Mouse (Mus musculus) heart, postnatal 25 days (tissue): Measurements from ENCODE around the gene Sox6. TPM values are rescaled to one million over a fixed set of nuclear protein-coding genes. Genes with fewer than 3 reads are reported as not detected.

Experiments used
- DNase-seq: peaks from one replicate; pipeline ENCODE4 v3.0.0; 2022; ENCODE audit warnings: low spot score
- intact Hi-C: fragments of 180-260 bp; cut with DNase I; formaldehyde crosslinking; loops from one replicate; pipeline ENCODE4 v1.15.1; 2025
- total RNA-seq, 2 experiments: library from RNA; stranded (reverse); gene quantifications; 2 replicates each; pipeline ENCODE4 v1.2.3; 2021

Gene Sox6
- total RNA-seq, 2 experiments from 2014 or later: 27.4 to 36.9 TPM

DNA sequence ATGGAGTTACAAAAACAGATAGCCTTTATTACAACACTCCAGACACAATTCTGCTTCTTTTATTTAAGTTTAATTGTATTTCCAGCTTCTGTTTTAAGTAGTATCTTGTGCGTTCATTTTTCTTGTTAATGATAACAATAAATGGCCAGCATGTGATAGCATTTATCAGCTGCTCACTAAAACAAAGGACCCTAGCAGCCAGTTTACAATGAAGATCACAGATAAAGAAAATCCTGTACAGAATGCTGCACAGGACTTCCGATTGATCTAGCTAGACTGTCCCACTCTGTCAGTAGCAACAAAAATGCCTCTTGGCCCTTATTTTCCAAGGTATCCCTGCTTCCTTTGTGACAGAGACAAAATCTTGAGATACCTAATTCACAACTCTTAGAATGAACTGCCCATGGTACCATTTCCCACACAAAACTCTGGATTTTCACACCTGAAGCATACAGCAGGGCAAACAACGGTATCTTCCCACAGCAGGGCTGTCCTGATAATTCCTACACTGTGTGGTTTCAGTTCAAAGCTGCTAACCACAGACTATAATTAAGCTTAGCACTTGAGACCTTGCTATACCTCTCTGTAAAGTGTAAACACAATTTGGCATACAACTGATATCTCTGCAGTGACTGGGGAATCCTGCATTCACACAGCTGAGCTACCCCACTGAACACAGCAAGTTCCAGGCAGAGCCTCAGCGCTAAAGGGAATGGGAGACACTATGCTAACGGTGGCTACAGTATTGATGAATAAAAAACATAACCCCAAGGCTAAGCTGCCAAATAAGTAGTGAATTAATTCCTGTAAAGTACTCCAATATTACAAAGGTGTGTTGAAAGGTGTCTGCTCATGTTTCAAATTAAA is 134.4 kb downstream of the Sox6 start:
- DNase-seq: no peak
- intact Hi-C loops: no loop called here

DNA sequence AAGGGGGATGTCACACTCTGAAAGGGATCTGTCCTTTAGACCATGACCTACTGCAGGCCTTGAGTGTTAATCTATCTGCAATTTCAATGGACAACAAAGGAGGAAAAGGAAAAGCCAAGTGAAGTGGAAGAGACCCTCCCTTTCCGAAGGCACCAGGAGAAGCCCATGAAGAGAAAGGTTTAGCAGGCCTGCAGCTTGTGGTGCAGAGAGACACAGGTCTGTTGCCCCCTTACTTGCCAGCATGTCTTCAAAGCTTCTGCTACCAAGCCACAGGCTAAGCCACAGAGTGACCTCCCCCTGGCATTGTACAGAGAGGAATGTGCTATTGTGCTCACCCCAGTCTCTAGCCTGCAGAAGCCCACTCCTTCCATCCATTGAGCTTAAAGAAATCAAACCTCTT is 135.2 kb downstream of the Sox6 start:
- DNase-seq: no peak
- intact Hi-C loops: no loop called here

DNA sequence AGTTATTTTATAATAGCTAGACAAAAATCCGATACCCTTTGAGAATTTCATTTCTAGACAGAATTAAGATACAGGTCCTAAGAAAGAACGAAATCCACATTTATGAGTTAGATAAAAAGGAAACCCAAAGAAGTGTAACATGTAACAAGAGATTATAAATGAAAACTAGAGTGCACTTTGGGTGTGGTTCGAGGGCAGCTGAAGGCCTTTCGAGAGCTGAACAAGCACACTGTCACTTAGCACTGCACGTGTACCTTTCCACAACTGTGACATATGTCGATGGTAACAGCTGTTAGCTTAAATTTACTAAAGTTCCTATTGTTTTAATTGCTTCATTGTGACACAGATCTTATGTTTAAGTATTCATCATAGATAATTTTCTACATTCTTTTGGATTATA is 142.8 kb downstream of the Sox6 start:
- no peak for DNase-seq
- intact Hi-C loops: no loop called here

DNA sequence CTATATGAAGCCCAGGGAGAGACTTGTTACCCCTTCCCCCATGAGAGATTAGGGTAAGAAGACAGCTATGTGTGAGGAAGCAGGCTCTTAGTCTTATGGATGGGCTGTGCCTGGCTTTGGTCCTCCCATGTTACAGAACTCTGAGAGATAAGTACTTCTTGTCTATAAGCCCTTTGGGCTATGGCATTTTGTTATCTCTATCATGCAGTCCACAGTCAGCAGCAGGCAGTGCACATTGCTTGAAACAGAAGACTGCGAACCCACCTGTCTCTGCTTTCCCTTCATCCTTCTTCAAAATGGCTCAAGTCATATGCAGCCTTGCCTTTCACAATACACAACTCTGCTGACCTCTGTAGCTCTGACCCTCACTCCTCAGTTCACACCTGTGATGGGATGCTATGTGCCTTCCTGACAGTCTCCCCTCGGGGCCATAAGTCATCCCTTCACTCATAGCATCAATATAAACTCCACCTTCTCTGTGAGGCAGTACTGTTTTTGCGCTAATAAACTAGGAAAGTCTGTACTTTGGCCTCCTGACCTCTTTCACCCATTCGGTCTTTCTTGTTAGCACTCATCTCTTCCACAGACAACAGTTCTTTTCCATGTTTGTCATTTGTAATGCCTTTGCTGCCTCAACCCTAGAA is 143.4 kb downstream of the Sox6 start:
- intact Hi-C loops: no loop called here
- no peak for DNase-seq

DNA sequence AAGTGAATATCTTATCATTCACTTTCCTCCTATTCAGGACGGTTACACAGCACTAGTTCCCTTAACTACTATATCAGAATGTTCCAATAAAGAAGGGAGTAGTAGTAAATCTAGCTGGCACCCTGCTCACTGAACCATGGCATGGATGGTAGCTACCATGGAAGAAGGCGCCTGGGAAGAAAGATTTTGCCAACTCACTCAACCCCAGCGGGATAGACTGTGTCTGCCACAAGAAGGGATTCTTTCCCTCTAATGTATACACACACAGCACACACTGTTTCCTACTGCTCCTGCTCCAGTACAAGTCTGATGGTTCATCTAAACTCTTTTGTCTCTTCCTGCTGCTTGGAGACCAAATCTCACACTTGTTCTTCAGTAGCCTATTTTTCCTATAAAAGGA is 147.1 kb downstream of the Sox6 start:
- no peak for DNase-seq

DNA sequence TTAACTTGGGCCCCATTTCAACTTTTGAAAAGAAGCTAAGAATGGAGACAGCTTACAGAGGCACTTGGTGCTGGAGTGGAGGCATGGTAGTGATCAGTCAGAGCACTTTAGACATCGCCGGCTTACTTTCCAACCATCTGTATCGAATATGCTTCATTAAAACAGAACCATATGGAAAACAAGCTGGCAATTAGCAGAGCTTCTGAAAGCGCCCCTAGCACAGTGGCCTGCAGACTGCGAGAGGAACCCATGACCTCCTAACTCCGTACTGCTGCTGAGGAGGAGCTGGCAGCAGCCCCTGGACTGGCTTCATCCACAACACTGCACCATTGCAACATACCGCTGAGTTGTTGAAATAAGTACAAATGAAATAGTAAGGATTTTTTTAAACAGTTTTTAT is 148.7 kb downstream of the Sox6 start:
- DNase-seq: no peak
- intact Hi-C loops: no loop called here

More for the DNA sequence above, 147.1 kb downstream of the Sox6 start:
- intact Hi-C loops: no loop called here

DNA sequence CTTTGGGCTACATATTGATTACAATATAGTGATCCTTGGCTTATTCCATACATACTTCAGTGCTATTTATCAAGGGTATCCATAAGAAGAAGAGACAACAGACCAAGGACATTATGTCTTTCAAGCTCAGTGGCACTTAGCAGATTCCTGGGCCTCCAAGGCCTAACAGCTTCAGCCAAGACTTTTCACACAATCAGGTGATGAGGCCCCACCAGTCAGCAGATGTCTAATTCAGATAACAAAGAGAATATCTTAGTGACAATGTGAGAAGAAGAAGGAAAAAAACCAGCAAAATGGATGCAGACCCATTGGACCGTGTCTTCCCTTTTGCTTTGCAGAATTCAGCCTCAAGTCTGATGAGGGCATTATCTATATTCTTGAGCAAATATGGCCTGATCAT is 150.0 kb downstream of the Sox6 start:
- no peak for DNase-seq
- intact Hi-C loops: no loop called here

DNA sequence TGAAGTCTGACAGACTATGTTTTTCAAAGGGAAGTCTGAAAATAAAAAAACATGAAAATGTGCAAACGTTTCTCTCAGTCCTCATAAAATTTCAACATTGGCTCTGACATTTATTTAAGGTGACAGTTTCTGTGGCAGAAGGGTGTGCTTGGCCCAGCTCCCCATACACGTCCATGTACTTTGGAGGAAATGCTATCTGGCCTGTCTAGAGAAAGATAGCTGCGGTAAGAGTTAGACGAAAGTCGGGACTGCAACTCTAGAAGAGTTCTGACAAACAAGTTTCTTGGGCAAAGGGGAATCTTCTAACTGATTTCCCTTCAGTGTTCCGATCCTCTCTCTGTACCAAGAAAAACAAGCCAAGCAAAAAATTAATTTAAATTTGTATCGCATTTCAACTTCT is 150.5 kb downstream of the Sox6 start:
- intact Hi-C loops: no loop called here
- DNase-seq: no peak

DNA sequence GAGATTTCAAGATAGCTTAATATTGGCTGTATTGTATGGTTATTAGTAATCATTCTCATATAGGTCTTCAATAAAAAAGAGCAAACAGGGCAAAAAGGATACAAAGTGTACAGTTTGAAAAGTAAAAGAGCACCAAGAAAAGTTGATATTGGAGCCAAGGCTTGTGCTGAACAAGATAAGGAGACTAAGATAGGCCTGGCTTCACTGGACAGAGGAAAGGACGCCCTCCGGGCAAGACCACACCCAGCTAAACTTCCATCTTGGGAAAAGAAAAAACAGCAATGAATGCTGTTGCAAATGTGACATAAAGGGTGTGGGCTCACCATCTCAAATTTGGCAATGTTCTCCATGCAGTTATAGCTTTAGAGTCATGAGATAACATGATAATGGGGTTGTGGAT is 165.7 kb downstream of the Sox6 start:
- no peak for DNase-seq
- intact Hi-C loops: no loop called here

DNA sequence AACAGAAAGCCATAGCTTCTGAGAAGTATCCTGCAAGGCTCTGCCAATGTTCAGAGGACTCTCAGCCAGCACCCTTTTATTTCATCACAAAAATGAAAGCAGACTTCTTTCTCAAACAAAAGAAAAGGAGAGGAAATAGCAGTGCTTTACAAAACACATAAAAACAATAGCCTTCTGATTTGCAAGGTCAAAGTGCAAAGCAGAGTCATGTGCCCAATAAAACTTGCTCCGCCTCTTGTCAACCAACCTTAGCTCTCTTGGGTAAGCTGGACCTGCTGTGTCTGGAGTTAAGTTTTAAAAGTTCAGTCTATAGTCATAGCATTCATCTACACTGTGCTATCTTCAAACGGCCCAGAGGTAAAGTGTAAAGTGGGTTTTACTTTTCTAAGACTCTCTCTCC is 170.1 kb downstream of the Sox6 start:
- intact Hi-C loops: no loop called here
- no peak for DNase-seq

DNA sequence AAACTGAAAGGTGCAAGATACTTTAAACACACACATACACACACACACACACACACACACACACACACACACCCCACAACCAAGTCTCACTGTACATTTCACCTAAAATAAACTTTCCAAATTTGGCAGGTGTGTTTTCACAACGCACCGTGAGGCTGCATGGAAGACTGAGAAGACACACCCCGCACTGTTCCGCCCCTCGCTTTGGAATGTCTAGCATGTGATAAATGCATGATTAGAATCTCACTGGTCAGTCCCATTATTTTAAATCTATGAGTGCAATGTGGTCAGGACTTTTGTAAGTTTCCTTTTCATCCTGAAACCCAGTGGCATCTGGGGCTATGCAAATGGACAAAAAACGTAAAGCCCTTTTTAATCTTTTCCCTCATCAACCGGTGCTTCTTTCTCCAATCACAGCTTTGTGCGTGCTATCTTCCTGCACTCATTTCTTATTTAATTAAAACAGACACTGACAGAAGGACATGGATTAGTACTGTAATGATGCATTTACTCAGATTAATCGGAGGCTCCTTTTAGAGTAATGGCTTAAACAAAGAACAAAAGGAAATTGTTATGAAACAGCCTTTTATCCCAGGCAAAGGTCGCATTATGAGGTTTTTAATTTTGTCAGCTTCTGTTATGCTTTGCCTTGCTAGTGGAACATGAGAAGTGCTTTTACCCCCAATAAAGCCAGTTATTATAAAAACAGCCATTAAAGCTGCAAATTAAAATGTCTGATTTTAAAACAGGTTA is 170.9 kb downstream of the Sox6 start:
- DNase-seq: no peak
- intact Hi-C loops: no loop called here

DNA sequence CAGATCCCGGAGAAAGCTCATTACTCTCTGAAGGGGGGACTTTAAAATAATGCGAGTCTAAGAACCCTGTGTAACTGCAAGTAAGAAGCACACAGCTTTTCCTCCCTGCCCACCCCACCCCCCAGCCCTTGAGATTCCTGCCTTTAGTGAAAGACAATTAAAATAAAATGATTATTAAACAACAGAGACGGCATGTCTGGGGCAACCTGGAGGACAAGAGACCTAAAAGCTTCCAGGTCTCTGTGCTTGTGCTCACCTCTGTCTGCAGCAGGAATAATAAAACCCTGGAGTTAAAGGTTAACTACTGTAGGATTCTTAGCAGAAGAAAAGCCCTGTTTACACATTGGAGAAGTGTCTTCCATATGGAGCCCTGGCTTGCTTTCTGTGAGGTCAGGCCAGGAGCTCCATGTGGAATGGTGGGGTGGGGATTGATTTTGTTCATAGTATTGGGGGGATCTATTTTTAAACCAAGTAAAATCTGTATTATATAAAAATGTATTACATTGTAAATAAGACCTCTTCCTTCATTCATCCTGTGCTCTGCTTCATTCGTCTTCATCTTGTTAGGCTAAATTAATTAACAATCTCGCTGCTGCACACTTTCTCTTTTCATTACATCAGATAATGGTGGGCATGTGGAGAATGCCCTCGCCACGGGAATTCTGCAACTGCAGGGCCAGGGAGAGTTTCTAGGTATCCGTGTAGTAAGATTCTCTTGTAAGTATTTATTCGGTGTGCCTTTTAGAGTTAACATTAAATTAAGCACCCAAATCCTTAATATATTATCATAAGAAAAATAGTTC is 171.7 kb downstream of the Sox6 start:
- DNase-seq: no peak
- intact Hi-C loops: no loop called here

DNA sequence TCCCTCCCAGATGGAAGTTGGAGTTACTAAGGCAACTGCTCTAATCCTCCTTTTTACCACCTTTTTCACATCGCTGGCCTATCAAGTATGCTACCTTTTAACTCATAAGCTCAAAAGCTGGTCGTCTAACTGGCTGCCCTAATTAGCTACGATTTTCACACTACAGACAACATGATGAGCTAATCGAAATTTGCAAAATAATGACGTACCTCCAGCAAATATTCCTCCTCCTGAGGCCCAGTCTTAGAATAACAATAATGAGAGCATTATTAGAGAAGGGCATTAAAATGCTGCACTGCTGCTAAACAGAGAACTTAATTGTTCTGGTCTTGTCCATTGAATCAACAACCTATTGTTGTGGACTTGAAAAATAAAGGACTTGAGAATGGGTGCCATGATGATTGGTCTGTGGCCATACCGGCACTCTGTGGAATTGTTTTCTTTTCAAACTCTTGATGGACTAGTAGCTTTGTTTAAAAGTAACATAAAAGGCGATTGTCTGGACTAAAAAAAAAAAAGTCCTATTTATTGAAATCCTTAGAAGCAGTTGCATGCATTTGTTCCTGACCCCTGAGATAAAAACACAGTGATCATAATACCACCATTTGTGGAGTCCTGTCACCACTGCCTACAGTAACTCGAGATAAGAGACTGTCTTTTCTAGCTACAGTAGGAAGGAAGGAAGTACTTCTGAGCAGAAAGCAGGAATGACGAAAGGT is 172.5 kb downstream of the Sox6 start:
- intact Hi-C loops: no loop called here

DNA sequence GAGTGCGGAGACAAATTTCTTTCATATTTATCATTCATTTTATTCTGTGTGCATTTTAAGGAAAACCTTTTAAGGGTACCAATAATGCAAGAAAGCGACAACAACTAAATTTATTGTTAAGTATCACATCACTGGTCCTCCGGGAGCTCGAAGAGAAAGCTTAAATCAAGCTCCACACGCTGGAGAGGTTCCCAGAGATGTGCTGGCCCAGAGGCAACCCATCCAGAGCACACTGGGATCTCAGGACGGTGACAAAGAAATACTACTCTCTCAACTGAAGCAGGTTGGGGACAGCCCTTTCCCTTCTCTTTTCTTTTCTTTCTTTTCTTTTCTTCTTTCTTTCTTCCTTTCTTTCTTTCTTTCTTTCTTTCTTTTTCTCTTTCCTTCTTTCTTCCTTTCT is 173.4 kb downstream of the Sox6 start:
- intact Hi-C loops: no loop called here
- DNase-seq: no peak

More for the DNA sequence above, 172.5 kb downstream of the Sox6 start:
- no peak for DNase-seq

DNA sequence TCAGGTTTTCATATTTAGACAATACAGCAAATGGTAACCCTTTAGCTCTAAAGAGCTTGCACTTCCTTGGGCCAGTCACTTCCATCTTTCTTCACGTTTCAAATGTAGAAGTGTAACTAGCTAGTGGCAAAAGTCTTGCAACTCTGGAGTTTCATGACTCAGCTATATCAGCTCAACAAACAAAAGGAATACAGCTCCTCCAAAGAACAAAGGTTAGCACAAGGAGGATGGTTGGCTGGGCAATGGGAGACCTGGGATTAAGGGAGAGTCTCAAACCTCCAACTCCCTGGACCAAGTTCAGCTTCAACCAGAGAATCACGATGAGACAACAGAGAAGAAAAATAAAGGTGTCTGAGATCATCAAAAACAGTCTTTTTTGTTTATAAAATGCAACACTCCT is 174.2 kb downstream of the Sox6 start:
- DNase-seq: no peak
- intact Hi-C loops: no loop called here

DNA sequence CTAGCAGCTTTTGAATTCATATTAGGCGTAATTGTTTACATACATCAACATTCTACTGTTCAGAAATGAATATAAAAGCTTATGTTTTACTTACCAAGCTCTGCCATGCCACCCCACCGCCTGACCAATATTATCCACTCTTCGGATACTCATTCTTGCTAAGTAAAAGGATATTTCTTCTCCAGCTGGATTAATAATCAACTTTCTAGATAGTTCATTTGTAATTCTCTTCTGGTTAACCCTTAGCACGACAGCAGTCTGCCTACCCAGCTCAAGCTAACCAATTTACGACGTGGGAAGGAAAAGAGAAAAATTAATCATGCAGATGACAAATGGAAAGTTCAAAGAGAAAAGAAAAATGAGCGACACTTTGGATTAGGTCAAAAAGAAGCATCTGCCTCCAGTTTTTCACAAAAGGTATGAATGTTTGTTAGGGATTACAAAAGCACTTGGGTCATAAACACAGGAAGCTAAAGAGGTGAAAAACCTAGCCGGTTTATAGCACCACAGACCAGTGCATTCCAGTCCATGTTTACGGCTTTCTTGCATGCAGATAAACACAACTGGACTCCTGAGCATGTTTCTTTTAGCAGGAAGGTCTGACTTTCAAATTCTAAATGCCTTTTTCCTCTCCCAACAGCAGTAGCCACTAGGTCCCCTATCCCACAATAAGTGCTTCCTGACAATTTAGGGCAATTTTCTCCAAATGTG is 178.8 kb downstream of the Sox6 start:
- intact Hi-C loops: no loop called here
- no peak for DNase-seq

DNA sequence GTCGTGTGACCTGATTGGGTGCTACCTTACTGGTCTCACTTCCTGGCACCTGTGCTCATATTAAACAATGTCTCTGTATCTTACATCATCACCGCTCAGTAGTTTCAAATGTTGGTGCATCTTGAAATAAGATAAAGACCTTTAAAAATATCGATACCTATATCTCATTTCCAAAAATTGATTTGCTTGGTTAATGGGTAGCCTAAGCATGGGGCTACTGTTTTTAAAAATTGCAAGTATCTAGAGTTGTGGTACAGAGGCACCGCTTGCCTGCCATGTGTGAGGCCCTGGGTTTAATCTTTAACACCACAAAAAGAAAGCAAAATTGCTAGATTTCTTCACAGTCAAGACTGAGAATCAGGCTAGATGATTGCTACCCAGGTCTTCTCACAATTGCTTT is 187.5 kb downstream of the Sox6 start:
- intact Hi-C loops: no loop called here
- DNase-seq: no peak

DNA sequence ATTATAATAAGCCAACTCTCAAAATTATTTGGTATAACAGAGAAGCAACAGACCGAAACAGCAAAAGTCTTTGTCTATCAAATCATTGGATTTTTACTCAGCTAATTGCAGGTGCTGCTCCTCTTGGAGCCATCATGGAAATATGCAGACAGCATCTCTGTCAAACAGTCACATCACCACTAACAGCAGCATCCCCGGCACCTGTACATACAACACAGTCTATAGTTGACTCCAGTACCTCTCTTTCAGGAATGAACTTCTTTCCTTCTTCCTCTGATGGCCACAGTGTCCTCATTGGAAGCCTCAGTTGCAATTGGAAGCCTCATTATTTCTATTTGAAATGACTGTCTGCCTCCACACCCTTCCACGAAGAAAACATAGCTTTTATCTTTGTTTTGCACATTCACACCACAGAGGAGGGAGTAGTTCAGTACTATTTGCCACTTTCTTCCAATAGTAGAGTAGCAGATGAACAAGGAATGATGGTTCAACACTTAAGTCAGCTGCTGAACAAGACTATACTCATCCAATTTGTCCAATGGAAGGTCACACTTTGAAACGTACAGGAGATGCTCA is 192.7 kb downstream of the Sox6 start:
- no peak for DNase-seq
- intact Hi-C loops: loop anchor here (5.0 kb wide), 1 partner anchor 186 kb away; no protein-coding TSS in a partner anchor
